Mouse (Mus musculus) G1E (cell line): Measurements from ENCODE around the gene H2afz.

ENCODE experiments used
- CTCF ChIP-seq: IDR thresholded peaks from 2 replicates; pipeline ENCODE4 v1.5.1; 2012; ENCODE audit warnings: low read depth, low read length, inconsistent platforms, mixed read lengths
- GATA1 ChIP-seq: IDR thresholded peaks from 2 replicates; pipeline ENCODE4 v1.6.1; 2012; ENCODE audit warnings: borderline replicate concordance, low read length, inconsistent platforms, mixed read lengths

DNA sequence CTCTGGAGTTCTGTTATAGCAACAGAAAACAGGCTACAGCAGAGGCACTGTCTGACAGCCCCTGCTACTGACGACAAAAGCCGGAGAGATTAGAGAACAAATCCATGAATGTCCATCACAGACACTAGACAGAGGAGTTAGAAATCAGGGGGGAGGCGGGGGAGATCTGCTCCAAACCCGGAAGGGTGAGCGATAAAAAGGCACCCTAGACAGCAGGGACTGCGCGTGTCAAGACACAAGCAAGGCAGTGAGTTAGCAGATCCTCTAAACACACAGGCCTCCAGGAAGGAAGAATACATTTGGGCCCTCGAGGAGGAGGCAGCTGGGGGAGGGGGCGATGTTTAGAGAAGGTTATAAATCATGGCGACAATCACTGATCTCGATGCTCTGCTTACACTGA, 36.6 kb upstream of the H2afz start:
- TF ChIP-seq CTCF = no peak
- no peak for TF ChIP-seq GATA1
